Mouse (Mus musculus) kidney, postnatal 0 days (tissue): Measurements from ENCODE around the gene Rgn. TPM values are rescaled to one million over a fixed set of nuclear protein-coding genes. Genes with fewer than 3 reads are reported as not detected.
A peak's percentile ranks its signal among the peaks of the same experiment; 100 is the strongest.

Experiments
- ATAC-seq: fragments of 200-750 bp; cut with Nextera tagmentation; replicated peaks from 2 replicates; pipeline ENCODE4 v1.8.0; 2017; ENCODE audit warnings: low read depth, moderate number of reproducible peaks, moderate TSS enrichment, moderate library complexity; ENCODE audit not compliant: low FRiP score
- DNase-seq: peaks from one replicate; pipeline ENCODE4 v3.0.0-alpha.2; 2016; ENCODE audit warnings: low spot score
- H3K27ac ChIP-seq: fragments of 300-500 bp; sonication (generic); 2 replicates; pipeline ENCODE4 v1.5.1; 2014; ENCODE audit warnings: mild to moderate bottlenecking
- H3K27me3 ChIP-seq: fragments of 300-500 bp; sonication (generic); 2 replicates; pipeline ENCODE4 v1.6.1; 2014; ENCODE audit warnings: low read length, mixed read lengths; ENCODE audit not compliant: insufficient read depth
- H3K36me3 ChIP-seq: fragments of 300-500 bp; sonication (generic); 2 replicates; pipeline ENCODE4 v1.6.1; 2014; ENCODE audit warnings: low read length, mixed read lengths; ENCODE audit not compliant: insufficient read depth
- H3K4me1 ChIP-seq: fragments of 300-500 bp; sonication (generic); replicated peaks from 2 replicates; pipeline ENCODE4 v1.6.1; 2014; ENCODE audit warnings: antibody characterized with exemption, low read length, mixed read lengths; ENCODE audit not compliant: insufficient read depth
- H3K4me2 ChIP-seq: fragments of 300-500 bp; sonication (generic); 2 replicates; pipeline ENCODE4 v1.6.1; 2014; ENCODE audit warnings: mild to moderate bottlenecking, low read length, moderate library complexity, mixed read lengths
- H3K4me3 ChIP-seq: fragments of 300-500 bp; sonication (generic); replicated peaks from 2 replicates; pipeline ENCODE4 v1.5.1; 2014; ENCODE audit warnings: low read depth, low read length
- H3K9ac ChIP-seq: fragments of 300-500 bp; sonication (generic); 2 replicates; pipeline ENCODE4 v1.6.1; 2014; ENCODE audit warnings: low read depth, low read length
- H3K9me3 ChIP-seq: fragments of 300-500 bp; sonication (generic); replicated peaks from 2 replicates; pipeline ENCODE4 v1.6.1; 2016; ENCODE audit warnings: low read length, inconsistent platforms, mixed read lengths
- CTCF ChIP-seq: IDR thresholded peaks from 2 replicates; pipeline ENCODE4 v1.5.1; 2016; ENCODE audit warnings: antibody characterized with exemption, low read depth, mild to moderate bottlenecking, moderate library complexity
- WGBS: fragments of 180-500 bp; shearing (Covaris S2); extraction: QIAGEN DNeasy Blood & Tissue Kit; methylation state at CpG from one replicate; pipeline ENCODE4 v1.1.7; 2014; 5-methylcytosine and 5-hydroxymethylcytosine counted together
- polyA plus RNA-seq: library from polyadenylated mRNA; unstranded; fragments of >200 nt; fragmentation: Nextera tagmentation; extraction: Ambion mirVana; gene quantifications from 2 replicates; pipeline ENCODE4 v1.2.1, GENCODE M21; 2015

Rgn gene
- polyA plus RNA-seq, result 14.7 and 16.8 TPM in 2 replicates

DNA sequence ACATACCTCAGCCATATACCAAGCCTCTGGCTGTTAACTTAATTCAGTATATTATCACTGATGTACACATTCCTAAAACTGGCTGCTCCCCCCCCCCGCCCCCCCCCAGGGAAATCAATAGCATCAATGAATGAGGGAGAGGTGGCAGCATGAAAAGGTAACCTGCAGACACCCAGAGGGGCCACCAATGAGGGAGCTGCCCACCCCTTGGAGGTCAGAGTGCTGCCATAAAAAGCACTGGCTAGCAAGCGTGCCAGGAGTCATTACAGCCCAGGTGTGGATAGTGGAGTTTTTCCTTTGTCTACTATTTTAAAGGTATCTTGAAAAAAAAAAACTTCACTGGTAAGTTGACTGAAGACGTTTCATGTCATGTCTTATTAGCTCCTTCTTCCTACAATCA, at the start of gene Rgn:
Rgn (plus strand) TSS at position 256 of the 400 bp plus-strand sequence.
- 56% methylated on average over 3 of the region's 3 CpGs for WGBS
- no peaks in the 10 kb centered on the region for H3K36me3 ChIP-seq
- H3K27ac ChIP-seq, result no peak within 1 kb of the TSS
- H3K4me3 ChIP-seq, result peak within 1 kb of the TSS; percentile 28; the same call in 1 of the 2 replicates
- no peaks in the 10 kb centered on the region for H3K9me3 ChIP-seq
- no peak for TF ChIP-seq CTCF
- no peaks in the 10 kb centered on the region for H3K4me1 ChIP-seq
- peak within 1 kb of the TSS; percentile 58 for H3K4me2 ChIP-seq
- DNase-seq (no peak), ATAC-seq (no peak)
- no peak within 1 kb of the TSS; the same call in 1 of the 2 replicates for H3K9ac ChIP-seq
- no peaks in the 10 kb centered on the region for H3K27me3 ChIP-seq

DNA sequence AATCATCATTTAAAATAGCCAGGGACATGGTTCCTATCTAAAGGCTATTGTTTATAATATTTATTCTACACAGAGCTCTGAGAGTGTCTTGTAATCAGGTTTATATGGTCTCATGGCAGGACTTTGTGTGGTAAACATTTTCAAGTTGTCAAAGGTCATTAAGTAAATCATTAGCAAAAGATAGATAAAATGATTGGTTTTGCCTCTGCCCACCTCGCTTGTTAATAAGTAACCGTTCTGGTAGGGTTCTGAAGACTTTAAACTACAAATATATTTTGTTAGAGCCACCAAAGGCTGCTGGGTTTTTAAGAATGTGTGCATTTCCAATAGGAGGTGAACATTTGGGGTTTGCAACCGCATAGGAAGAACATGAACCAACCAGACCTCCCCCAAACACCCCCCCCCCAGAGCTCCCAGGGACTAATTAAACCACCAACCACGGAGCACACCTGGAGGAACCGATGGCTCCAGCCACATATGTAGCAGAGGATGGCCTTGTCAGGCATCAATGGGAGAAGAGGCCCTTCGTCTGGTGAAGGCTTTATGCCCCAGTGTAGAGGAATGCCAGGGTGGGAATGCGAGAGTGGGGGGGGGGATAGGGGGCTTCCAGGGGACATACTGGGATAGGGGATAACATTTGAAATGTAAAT, 29.2 kb upstream of the Rgn start:
- no peaks in the 10 kb centered on the region for H3K36me3 ChIP-seq
- no peak for ATAC-seq
- H3K4me1 ChIP-seq, result no peaks in the 10 kb centered on the region
- H3K4me3 ChIP-seq, result no peak overlapping the region
- no peak for DNase-seq
- no peaks in the 10 kb centered on the region for H3K27me3 ChIP-seq
- H3K9me3 ChIP-seq, result no peaks in the 10 kb centered on the region
- H3K4me2 ChIP-seq, result no peak overlapping the region
- H3K27ac ChIP-seq, result no peak overlapping the region
- 67% methylated on average over 7 of the region's 7 CpGs for WGBS
- no peak for TF ChIP-seq CTCF
- no peak overlapping the region for H3K9ac ChIP-seq

- Histone ChIP-seq H3K4me3 (no peak overlapping the region), H3K27ac (no peak overlapping the region), H3K4me2 (no peak overlapping the region), H3K9me3 (no peaks in the 10 kb centered on the region), H3K4me1 (no peaks in the 10 kb centered on the region), H3K9ac (no peak overlapping the region), H3K27me3 (no peaks in the 10 kb centered on the region), H3K36me3 (no peaks in the 10 kb centered on the region)
- ATAC-seq (no peak), DNase-seq (no peak)
- no peak for TF ChIP-seq CTCF
Observed at GRCm38 (mm10) chrX:20521578-20521977, 28.0 kb upstream of the Rgn start.

GRCm38 (mm10) chrX:20532621-20533020, 17.0 kb upstream of the Rgn start:
- no peaks in the 10 kb centered on the region for H3K36me3 ChIP-seq
- H3K27me3 ChIP-seq, result no peaks in the 10 kb centered on the region
- WGBS, result 46% methylated on average over 1 of the region's 1 CpGs
- no peak overlapping the region for H3K4me3 ChIP-seq
- TF ChIP-seq CTCF, result no peak
- H3K9me3 ChIP-seq, result no peaks in the 10 kb centered on the region
- H3K9ac ChIP-seq, result no peak overlapping the region
- DNase-seq (no peak), ATAC-seq (no peak)
- H3K27ac ChIP-seq, result no peak overlapping the region
- no peaks in the 10 kb centered on the region for H3K4me1 ChIP-seq
- H3K4me2 ChIP-seq, result no peak overlapping the region

DNA sequence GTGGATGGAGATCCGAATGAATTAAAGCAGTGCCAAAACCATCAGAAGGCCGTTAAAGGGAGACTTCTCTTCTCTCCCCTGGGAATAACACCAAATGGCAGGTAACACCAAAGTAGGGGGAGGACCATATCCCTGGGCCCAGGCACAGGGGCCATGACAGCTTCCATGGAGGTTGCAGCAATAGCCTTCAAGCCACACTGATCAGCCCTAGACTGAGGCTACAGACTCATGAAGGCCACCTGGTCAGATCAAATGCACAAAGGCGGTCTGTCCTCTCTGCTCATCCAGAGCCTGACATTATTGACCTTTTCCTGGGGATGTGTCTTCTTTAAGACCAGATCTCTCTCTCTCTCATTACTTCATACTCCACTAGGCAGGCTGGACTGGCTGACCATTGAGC, 5.7 kb upstream of the Rgn start:
- WGBS, result 60% methylated on average over 3 of the region's 3 CpGs
- ATAC-seq, result no peak; the same call in 1 of the 2 replicates

DNA sequence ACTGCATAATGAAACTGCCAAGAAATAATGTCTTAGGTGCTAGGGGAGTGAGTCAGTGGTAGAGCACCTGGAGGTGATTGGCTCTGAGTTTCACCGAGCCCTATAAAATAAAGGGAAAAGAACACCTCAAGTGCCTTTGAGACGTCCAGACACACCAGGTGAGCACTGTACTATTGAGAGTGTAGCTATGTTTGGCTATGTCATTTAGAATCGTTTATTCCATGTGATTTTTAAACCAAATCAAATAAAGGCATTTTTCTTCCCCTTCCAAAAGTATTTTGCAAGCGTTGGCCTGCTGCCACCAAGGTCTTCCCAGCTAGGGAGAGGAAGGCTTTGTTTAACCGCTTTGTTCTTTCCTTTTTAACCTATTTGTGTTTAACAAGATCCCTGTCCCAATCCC, 2.0 kb upstream of the Rgn start:
- H3K9ac ChIP-seq, result no peak overlapping the region
- DNase-seq (peak; percentile 0), ATAC-seq (no peak)
- H3K36me3 ChIP-seq, result no peaks in the 10 kb centered on the region
- H3K27ac ChIP-seq, result no peak overlapping the region
- no peaks in the 10 kb centered on the region for H3K27me3 ChIP-seq
- peak overlapping the region; percentile 58 for H3K4me2 ChIP-seq
- 58% methylated on average over 5 of the region's 5 CpGs for WGBS
- TF ChIP-seq CTCF, result no peak
- H3K4me3 ChIP-seq, result peak overlapping the region; percentile 28; the same call in 1 of the 2 replicates
- H3K9me3 ChIP-seq, result no peaks in the 10 kb centered on the region
- H3K4me1 ChIP-seq, result no peaks in the 10 kb centered on the region

More for the DNA sequence above, 5.7 kb upstream of the Rgn start:
- H3K4me3 ChIP-seq, result no peak overlapping the region
- no peaks in the 10 kb centered on the region for H3K4me1 ChIP-seq
- no peaks in the 10 kb centered on the region for H3K9me3 ChIP-seq
- H3K36me3 ChIP-seq, result no peaks in the 10 kb centered on the region
- no peaks in the 10 kb centered on the region for H3K27me3 ChIP-seq
- no peak for TF ChIP-seq CTCF
- H3K9ac ChIP-seq, result no peak overlapping the region
- peak; percentile 7 for DNase-seq
- H3K27ac ChIP-seq, result no peak overlapping the region
- H3K4me2 ChIP-seq, result no peak overlapping the region
